Mouse (Mus musculus) splenic B cell, adult 2 months (primary cell): ENCODE data around the gene Gm1673.
A peak's percentile ranks its signal among the peaks of the same experiment; 100 is the strongest.

Experiments
- DNase-seq: peaks from one replicate; pipeline ENCODE4 v3.0.0-alpha.2; 2011; ENCODE audit warnings: low read depth, low spot score
- H3K27me3 ChIP-seq: 2 replicates; pipeline ENCODE4 v1.6.1; 2012; ENCODE audit warnings: mild to moderate bottlenecking, low read length, moderate library complexity, mixed read lengths; ENCODE audit not compliant: control insufficient read depth, poor library complexity, insufficient read depth, severe bottlenecking
- H3K36me3 ChIP-seq: 2 replicates; pipeline ENCODE4 v1.6.1; 2012; ENCODE audit warnings: mild to moderate bottlenecking, low read length, moderate library complexity, mixed read lengths; ENCODE audit not compliant: control insufficient read depth, poor library complexity, insufficient read depth, severe bottlenecking

Gene Gm1673

DNA sequence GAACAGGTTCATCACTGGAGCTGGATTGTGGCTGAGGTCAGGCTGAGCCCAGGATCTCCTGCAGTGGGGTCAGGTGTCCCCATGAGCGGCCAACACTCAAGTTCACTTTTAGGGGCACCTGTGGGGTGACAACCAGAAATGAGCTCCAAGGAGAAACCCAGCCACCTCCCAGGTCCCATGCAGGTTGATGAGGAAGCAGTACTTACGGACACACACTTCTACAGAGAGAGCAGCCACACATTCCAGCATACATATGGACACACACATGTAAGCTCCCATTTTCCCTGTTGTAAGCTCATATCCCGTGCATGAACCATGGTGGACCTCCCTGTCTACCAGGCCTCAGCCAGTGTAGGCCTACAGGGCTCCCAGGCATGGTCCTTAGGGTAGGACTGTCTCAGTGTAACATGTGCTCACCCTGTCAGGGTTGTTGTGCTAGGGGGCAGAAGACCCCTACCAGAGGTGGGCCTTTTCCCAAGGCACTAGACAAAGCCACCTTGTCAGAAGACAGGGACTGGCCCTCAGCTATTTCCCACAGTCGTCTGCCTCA lies 24.2 kb downstream of the Gm1673 start:
- Histone ChIP-seq H3K27me3 (no peaks in the 10 kb centered on the region), H3K36me3 (no peaks in the 10 kb centered on the region)
- DNase-seq: no peak

DNA sequence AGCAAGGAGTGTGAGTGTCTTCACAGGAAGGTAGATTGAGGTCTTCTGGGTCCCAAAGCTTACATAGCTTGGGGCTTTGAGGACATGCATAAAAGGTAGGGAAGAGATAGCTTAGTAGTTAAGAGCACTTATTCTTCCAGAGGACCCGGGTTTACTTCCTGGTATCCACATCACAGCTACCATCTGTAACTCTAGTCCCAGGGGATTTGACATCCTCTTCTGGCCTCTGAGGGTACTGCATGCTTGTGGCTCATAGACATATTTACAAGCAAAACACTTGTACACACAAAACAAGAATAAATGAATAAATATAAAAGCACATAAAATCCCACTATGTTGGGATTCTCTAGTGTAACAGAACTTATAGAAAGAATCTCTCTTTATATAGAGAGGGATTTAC lies 31.4 kb downstream of the Gm1673 start:
- DNase-seq: peak; percentile 58
- H3K27me3 ChIP-seq: no peaks in the 10 kb centered on the region
- H3K36me3 ChIP-seq: no peaks in the 10 kb centered on the region

DNA sequence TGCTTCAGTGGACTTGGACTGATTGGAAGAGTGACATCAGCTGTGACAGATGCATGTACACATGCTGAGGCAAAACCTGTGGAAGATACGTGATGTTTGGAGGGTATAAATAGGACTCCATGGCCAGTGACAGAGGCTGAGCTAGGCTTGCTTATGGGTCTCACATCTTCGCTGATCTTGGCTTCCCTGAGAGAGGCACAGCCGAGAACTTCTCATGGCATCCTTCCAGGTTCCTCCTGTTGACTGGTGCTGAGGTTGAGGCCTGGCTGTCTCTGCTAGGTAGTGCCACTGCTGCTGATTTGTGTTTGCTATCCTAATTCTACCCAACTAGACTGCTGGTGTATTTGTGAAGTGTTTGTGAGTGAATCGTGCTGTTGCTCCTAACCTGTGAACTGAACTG lies 35.7 kb downstream of the Gm1673 start:
- Histone ChIP-seq H3K36me3 (no peaks in the 10 kb centered on the region), H3K27me3 (no peaks in the 10 kb centered on the region)
- no peak for DNase-seq

DNA sequence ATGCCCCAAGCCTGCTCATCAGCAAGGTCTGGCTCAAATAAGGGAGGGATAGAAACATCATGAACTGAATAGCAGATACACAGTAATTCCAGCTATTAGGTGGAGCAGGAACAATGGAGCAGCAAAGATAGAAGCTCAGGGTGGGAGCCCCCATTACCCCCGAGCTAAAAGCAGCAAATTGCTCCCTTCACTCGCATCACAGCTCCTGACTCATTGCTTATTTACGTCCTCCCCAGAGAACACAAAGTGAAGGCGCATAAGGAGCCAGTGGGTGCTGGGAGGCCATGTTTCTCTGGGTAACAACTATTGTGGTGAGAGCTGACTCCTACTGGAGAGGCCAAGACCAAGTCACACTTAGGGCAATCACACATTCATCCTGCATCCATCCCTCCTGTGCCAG lies 46.9 kb downstream of the Gm1673 start:
- no peak for DNase-seq
- H3K27me3 ChIP-seq: no peaks in the 10 kb centered on the region
- no peaks in the 10 kb centered on the region for H3K36me3 ChIP-seq

DNA sequence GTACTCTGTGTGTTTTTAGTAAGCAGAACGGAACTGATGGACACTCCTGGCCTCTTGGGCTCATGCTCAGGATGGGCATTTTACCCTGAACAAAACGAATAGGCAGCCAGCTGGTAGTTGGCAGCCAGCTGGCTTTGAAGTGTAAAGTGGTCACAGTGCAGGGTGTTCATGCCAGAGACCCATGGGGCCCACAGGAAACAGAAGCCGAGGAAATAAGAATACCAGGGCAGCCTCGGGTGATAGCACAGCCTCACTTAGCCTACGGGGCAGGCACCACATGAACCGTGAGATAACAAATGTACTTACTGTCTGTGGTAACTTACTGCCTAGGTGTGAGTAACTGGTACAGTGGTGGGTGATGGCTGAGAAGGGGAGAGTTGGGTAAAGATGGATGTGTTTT lies 47.8 kb downstream of the Gm1673 start:
- DNase-seq: no peak
- H3K27me3 ChIP-seq: no peaks in the 10 kb centered on the region
- H3K36me3 ChIP-seq: no peaks in the 10 kb centered on the region

DNA sequence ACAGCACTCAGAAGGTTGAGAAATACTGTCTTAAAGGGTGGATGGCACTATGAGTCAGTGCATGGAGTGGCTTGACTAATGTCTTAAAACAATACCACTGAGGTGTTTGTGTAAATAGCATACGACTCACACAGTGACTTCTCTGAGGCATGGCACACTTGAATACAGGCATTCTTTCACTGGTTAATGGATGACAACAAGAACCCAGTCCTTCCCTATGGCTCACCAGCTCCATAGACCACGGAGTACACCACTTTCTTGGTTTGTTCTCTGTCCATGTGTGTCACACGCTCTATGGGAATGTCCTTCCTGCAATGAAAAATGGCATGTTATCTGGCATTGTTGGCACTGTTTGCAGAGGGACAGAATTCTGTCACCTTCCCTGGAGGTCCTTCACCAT lies 49.3 kb downstream of the Gm1673 start:
- DNase-seq: no peak
- Histone ChIP-seq H3K36me3 (no peaks in the 10 kb centered on the region), H3K27me3 (no peaks in the 10 kb centered on the region)
